Mouse (Mus musculus) colon, adult 2 months (tissue): Measurements from ENCODE around the gene Slc44a2. TPM values are rescaled to one million over a fixed set of nuclear protein-coding genes. Genes with fewer than 3 reads are reported as not detected.

ENCODE experiments used
- polyA plus RNA-seq: library from polyadenylated mRNA; depleted of rRNA; stranded (reverse); fragments of >200 nt; gene quantifications from 2 replicates; pipeline ENCODE4 v1.2.3, GENCODE M21; 2012; rRNA removed

The Slc44a2 gene
- 27.3 and 35.5 TPM in 2 replicates for polyA plus RNA-seq

GRCm38 (mm10) chr9:21320619-21321512 lies at the start of gene Slc44a2:
Slc44a2 (plus strand) TSS chr9:21320698.

GRCm38 (mm10) chr9:21287571-21288402 lies 32.7 kb upstream of the Slc44a2 start, which contains the start of gene Kri1:
Kri1 (minus strand) TSS chr9:21287969.

GRCm38 (mm10) chr9:21291022-21291787 lies 29.3 kb upstream of the Slc44a2 start, which contains the start of gene Cdkn2d:
Cdkn2d (minus strand) TSS chr9:21291407.

GRCm38 (mm10) chr9:21312134-21312533 lies 8.4 kb upstream of the Slc44a2 start, which contains the start of gene Ap1m2:
Ap1m2 (minus strand) TSS chr9:21312337.

DNA sequence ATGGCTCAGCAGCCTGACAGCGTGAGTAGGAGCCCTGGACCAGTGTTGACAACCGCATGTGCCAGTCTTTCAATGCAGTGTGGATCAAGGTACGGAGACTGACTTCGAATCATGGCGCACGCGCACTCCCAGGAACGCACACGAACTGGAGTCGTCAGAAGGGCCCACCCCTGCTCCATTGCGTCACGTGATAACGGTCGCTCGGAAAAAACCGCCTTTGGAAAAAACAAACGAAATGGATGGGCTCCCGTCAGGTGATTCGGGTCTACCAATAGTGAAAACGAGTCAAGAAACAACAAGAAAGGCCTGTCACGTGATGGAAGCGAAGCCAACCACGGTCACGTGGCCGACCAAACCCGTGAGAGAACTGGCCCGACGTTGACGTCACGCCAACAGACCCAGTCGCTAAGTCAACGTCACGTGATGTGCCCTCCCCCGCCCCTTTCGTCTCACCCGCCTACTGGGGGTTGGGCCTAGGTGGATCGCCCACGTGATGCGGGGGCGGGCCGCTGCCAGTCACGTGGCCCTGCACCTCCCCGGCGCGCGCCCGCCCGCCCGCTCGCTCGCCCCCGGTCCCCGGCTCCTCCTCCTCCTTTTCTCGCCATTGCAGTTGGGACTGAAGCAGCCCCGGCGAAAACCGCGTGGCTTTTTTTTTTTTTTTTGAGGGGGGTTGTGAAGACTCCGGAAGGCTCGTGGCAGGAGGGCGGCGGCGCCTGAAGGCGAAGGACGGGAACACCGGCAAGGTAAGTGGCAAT lies 47.0 kb downstream of the Slc44a2 start, which contains the start of gene Ilf3:
TSS of gene Ilf3 (plus strand) at position 515 of the 755 bp plus-strand sequence.

Other genes starting within 250 kb of the Slc44a2 start
- gene Gm49373, start 247.6 kb upstream of the Slc44a2 start, polyA plus RNA-seq = 0.12 and 0.20 TPM in 2 replicates
- 48.2 and 82.0 TPM in 2 replicates for gene Fdx1l, start 247.1 kb upstream of the Slc44a2 start, polyA plus RNA-seq
- 14.2 and 36.9 TPM in 2 replicates for gene Gm38431, start 228.7 kb upstream of the Slc44a2 start, polyA plus RNA-seq
- gene Raver1, start 228.7 kb upstream of the Slc44a2 start, polyA plus RNA-seq = 64.1 and 72.3 TPM in 2 replicates
- gene Tyk2, start 189.5 kb upstream of the Slc44a2 start, polyA plus RNA-seq = 36.9 and 38.6 TPM in 2 replicates
- 44.7 and 52.6 TPM in 2 replicates for gene Cdc37, start 170.7 kb upstream of the Slc44a2 start, polyA plus RNA-seq
- 6.9 and 7.2 TPM in 2 replicates for gene Pde4a, start 155.0 kb upstream of the Slc44a2 start, polyA plus RNA-seq
- 110 and 116 TPM in 2 replicates for gene Keap1, start 81.3 kb upstream of the Slc44a2 start, polyA plus RNA-seq
- 0.17 and 0.19 TPM in 2 replicates for gene S1pr5, start 72.3 kb upstream of the Slc44a2 start, polyA plus RNA-seq
- gene Atg4d, start 55.4 kb upstream of the Slc44a2 start, polyA plus RNA-seq = 123 and 143 TPM in 2 replicates
- 17.8 and 22.7 TPM in 2 replicates for gene Kri1, start 32.7 kb upstream of the Slc44a2 start, polyA plus RNA-seq
- 29.2 and 41.6 TPM in 2 replicates for gene Cdkn2d, start 29.3 kb upstream of the Slc44a2 start, polyA plus RNA-seq
- 94.6 and 96.9 TPM in 2 replicates for gene Ap1m2, start 8.4 kb upstream of the Slc44a2 start, polyA plus RNA-seq
- 29.2 and 32.3 TPM in 2 replicates for gene Ilf3, start 47.2 kb downstream of the Slc44a2 start, polyA plus RNA-seq
- gene Qtrt1, start 91.1 kb downstream of the Slc44a2 start, polyA plus RNA-seq = 61.0 and 62.5 TPM in 2 replicates
- 341 and 414 TPM in 2 replicates for gene Dnm2, start 104.2 kb downstream of the Slc44a2 start, polyA plus RNA-seq
- gene Tmed1, start 189.6 kb downstream of the Slc44a2 start, polyA plus RNA-seq = 15.9 and 20.7 TPM in 2 replicates
- 1.8 and 2.4 TPM in 2 replicates for gene AB124611, start 205.5 kb downstream of the Slc44a2 start, polyA plus RNA-seq
- 72.9 and 79.9 TPM in 2 replicates for gene Carm1, start 226.2 kb downstream of the Slc44a2 start, polyA plus RNA-seq